Mouse (Mus musculus): ENCODE data around the gene Med27.

DNA sequence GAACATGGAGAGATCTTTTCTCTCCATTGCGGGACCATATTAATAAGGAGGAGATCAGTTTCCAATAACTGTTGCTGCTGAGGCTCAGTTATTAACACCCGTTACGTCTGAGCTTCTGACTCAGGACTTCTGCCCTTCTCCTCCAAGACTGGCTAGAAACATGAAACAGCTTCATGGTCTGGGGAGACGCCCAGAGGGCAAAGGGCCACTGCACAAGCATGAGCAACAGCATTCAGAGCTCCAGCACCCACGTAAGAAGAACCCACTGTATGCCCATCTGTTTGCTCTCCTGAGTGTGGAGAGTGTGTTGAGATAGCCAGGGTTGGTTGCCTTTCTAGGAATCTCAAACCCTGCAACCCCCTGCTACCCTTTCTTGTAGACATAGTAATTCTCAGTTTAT, 73.3 kb downstream of the Med27 start:
- peak; percentile 55 for TF ChIP-seq CTCF (IDR thresholded peaks at IDR 0.05; ENCODE audit: control insufficient read depth, insufficient read depth, insufficient read length)
- no peak for TF ChIP-seq MAX (IDR thresholded peaks at IDR 0.05)
